Mouse (Mus musculus): Measurements from ENCODE around the gene Nlgn2. TPM values are rescaled to one million over a fixed set of nuclear protein-coding genes. Genes with fewer than 3 reads are reported as not detected.

Nlgn2 gene
- total RNA-seq, 1 experiment from 2014 or later = 8.6 TPM

GRCm38 (mm10) chr11:69833554-69833953, 4.0 kb downstream of the Nlgn2 start:
- no peak for ATAC-seq (replicated peaks; ENCODE audit: low read depth, poor library complexity, severe bottlenecking)

GRCm38 (mm10) chr11:69828832-69829231, 8.8 kb downstream of the Nlgn2 start:
- no peak for ATAC-seq (replicated peaks; ENCODE audit: low read depth, poor library complexity, severe bottlenecking)

GRCm38 (mm10) chr11:69823456-69823855, 14.1 kb downstream of the Nlgn2 start:
- ATAC-seq (replicated peaks; ENCODE audit: low read depth, poor library complexity, severe bottlenecking) = no peak

- ATAC-seq (replicated peaks; ENCODE audit: low read depth, poor library complexity, severe bottlenecking) = no peak
These were observed 15.5 kb downstream of the Nlgn2 start, which contains the start of gene Spem1 for GRCm38 (mm10) chr11:69822080-69822479. TSS of gene Spem1 (minus strand) at chr11:69822180.

- ATAC-seq (replicated peaks; ENCODE audit: low read depth, poor library complexity, severe bottlenecking) = no peak
These were observed 18.7 kb downstream of the Nlgn2 start for GRCm38 (mm10) chr11:69818871-69819270.

- no peak for ATAC-seq (replicated peaks; ENCODE audit: low read depth, poor library complexity, severe bottlenecking)
These were observed 19.2 kb downstream of the Nlgn2 start, which contains the start of gene Spem2 for GRCm38 (mm10) chr11:69818365-69818764. TSS of gene Spem2 (minus strand) at chr11:69818465.

GRCm38 (mm10) chr11:69816520-69816919, 21.1 kb downstream of the Nlgn2 start:
- ATAC-seq (replicated peaks; ENCODE audit: low read depth, poor library complexity, severe bottlenecking) = no peak

GRCm38 (mm10) chr11:69815155-69815554, 22.4 kb downstream of the Nlgn2 start, which contains the start of gene Gm39566:
TSS of gene Gm39566 (minus strand) at chr11:69815298.
- ATAC-seq (replicated peaks; ENCODE audit: low read depth, poor library complexity, severe bottlenecking) = no peak

GRCm38 (mm10) chr11:69810280-69810679, 27.3 kb downstream of the Nlgn2 start:
- no peak for ATAC-seq (replicated peaks; ENCODE audit: low read depth, poor library complexity, severe bottlenecking)

- ATAC-seq (replicated peaks; ENCODE audit: low read depth, poor library complexity, severe bottlenecking) = no peak
These were observed 29.9 kb downstream of the Nlgn2 start for GRCm38 (mm10) chr11:69807641-69808040.

GRCm38 (mm10) chr11:69806378-69806777, 31.2 kb downstream of the Nlgn2 start:
- no peak for ATAC-seq (replicated peaks; ENCODE audit: low read depth, poor library complexity, severe bottlenecking)

- no peak for ATAC-seq (replicated peaks; ENCODE audit: low read depth, poor library complexity, severe bottlenecking)
These were observed 32.3 kb downstream of the Nlgn2 start, which contains the start of gene Tmem102 for GRCm38 (mm10) chr11:69804972-69805909. TSS of gene Tmem102 (minus strand) at chr11:69805624.

- ATAC-seq (replicated peaks; ENCODE audit: low read depth, poor library complexity, severe bottlenecking) = no peak
These were observed 33.0 kb downstream of the Nlgn2 start for GRCm38 (mm10) chr11:69804652-69804940.

- ATAC-seq (replicated peaks; ENCODE audit: low read depth, poor library complexity, severe bottlenecking) = peak; percentile 55
These were observed 33.6 kb downstream of the Nlgn2 start for GRCm38 (mm10) chr11:69803786-69804651.

GRCm38 (mm10) chr11:69803328-69803727, 34.3 kb downstream of the Nlgn2 start:
- ATAC-seq (replicated peaks; ENCODE audit: low read depth, poor library complexity, severe bottlenecking) = no peak; the same call in 1 of the 2 replicates

- ATAC-seq (replicated peaks; ENCODE audit: low read depth, poor library complexity, severe bottlenecking) = peak; percentile 52
These were observed 34.9 kb downstream of the Nlgn2 start for GRCm38 (mm10) chr11:69802648-69803105.

GRCm38 (mm10) chr11:69801379-69801977, 36.1 kb downstream of the Nlgn2 start, which contains the start of gene Fgf11:
TSS of gene Fgf11 (minus strand) at chr11:69801857.
- ATAC-seq (replicated peaks; ENCODE audit: low read depth, poor library complexity, severe bottlenecking) = no peak

GRCm38 (mm10) chr11:69800392-69801197, 37.0 kb downstream of the Nlgn2 start:
- ATAC-seq (replicated peaks; ENCODE audit: low read depth, poor library complexity, severe bottlenecking) = no peak

- ATAC-seq (replicated peaks; ENCODE audit: low read depth, poor library complexity, severe bottlenecking) = no peak; the same call in 1 of the 2 replicates
These were observed 37.5 kb downstream of the Nlgn2 start for GRCm38 (mm10) chr11:69800138-69800391.

All from common myeloid progenitor, adult 5-6 weeks (primary cell).